In the genomic region with DNA sequence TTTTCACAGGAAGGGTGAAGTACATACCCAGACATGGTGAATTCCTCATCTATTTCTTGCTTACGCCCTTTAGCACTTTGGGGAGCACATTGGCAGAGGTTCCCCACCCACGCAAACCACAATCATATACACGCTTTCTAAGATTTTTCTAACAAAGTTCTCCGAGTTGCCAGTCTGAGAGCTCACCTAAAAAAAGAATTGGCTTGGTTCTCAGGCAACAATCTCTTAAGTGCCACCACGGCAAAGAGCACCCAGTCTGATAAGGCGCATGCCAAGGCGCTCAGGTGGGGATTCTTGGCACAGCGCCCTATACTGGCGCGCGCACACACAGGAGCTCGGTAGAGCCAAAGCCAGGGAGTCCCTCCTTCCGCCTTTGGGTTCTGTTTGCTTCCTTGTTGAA, we compare ENCODE assay signal across 16 mouse cellular contexts. TPM values are rescaled to one million over a fixed set of nuclear protein-coding genes. Genes with fewer than 3 reads are reported as not detected.
DNase-seq lines count a peak whose midpoint lies in the region; ATAC-seq and TF ChIP-seq lines count a peak whose summit lies in the region.
"Had no signal": no experiment of that assay in that cellular context is flagged by ENCODE, and none has a peak within 500 bp of the region (broad histone marks: within the 10 kb centered on the region; RNA-seq: fewer than 3 reads in every experiment).

No protein-coding gene starts in this region.

- H3K27ac ChIP-seq in liver, embryonic 12.5 days = no peak overlapping the region
- H3K27ac ChIP-seq: embryonic facial prominence, embryonic 13.5 days; forebrain, embryonic 13.5 days; hindbrain, embryonic 12.5 days; limb, embryonic 12.5 days; macrophage had no signal

- H3K79me2 ChIP-seq in myocyte (ENCODE audit: control insufficient read depth, insufficient read depth) = no peaks in the 10 kb centered on the region

- intact Hi-C loops in heart, postnatal 14 days (cut with DNase I) = loop anchor here (5.0 kb wide), 1 partner anchor 43 kb away; no protein-coding TSS in a partner anchor

- no peak overlapping the region for H3ac ChIP-seq in myocyte (ENCODE audit: control insufficient read depth, insufficient read length)

- no peak overlapping the region for H3K9ac ChIP-seq in liver, embryonic 12.5 days
- H3K9ac ChIP-seq: embryonic facial prominence, embryonic 13.5 days; forebrain, embryonic 13.5 days; hindbrain, embryonic 12.5 days; limb, embryonic 12.5 days had no signal

- H3K4me3 ChIP-seq in myocyte = no peak overlapping the region
- H3K4me3 ChIP-seq in liver, embryonic 12.5 days = no peak overlapping the region
- H3K4me3 ChIP-seq: forebrain, embryonic 13.5 days; hindbrain, embryonic 12.5 days; limb, embryonic 12.5 days had no signal

- peaks cover 22% of the 10 kb centered on the region for H3K4me1 ChIP-seq in liver, embryonic 12.5 days

- WGBS in liver, embryonic 12.5 days (ENCODE audit: insufficient replicate concordance) = 78% methylated on average over 13 of the region's 13 CpGs

- no peak for TF ChIP-seq POLR2A in myocyte (IDR thresholded peaks at IDR 0.05; ENCODE audit: insufficient read length, low read depth)

- no peaks in the 10 kb centered on the region for H3K36me3 ChIP-seq in myocyte (ENCODE audit: control insufficient read depth, insufficient read depth)
- H3K36me3 ChIP-seq in liver, embryonic 12.5 days = no peaks in the 10 kb centered on the region
- H3K36me3 ChIP-seq: embryonic facial prominence, embryonic 13.5 days; hindbrain, embryonic 12.5 days; limb, embryonic 12.5 days had no signal

- peak overlapping the region; percentile 25 for H3K4me2 ChIP-seq in myocyte (ENCODE audit: low read depth)
- H3K4me2 ChIP-seq in liver, embryonic 12.5 days = no peak overlapping the region
- H3K4me2 ChIP-seq: forebrain, embryonic 13.5 days; hindbrain, embryonic 12.5 days; limb, embryonic 12.5 days had no signal

- H3K9me3 ChIP-seq in liver, embryonic 12.5 days (replicated peaks) = no peaks in the 10 kb centered on the region
- H3K9me3 ChIP-seq: embryonic facial prominence, embryonic 13.5 days; forebrain, embryonic 13.5 days; hindbrain, embryonic 12.5 days; limb, embryonic 12.5 days had no signal

- no peak for ATAC-seq in liver, embryonic 12.5 days
- ATAC-seq: forebrain, embryonic 13.5 days had no signal

- H3K27me3 ChIP-seq in myocyte (ENCODE audit: control insufficient read depth, insufficient read depth, insufficient read length) = no peaks in the 10 kb centered on the region
- peaks cover 96% of the 10 kb centered on the region for H3K27me3 ChIP-seq in liver, embryonic 12.5 days (replicated peaks)

- peak; percentile 28 to 40 for DNase-seq in heart, postnatal 14 days
- no peak for DNase-seq in heart, adult 9 months (ENCODE audit: low spot score in 2 of 2)
- peak; percentile 64 for DNase-seq in CD4-positive, CD25-positive, alpha-beta regulatory T cell, adult 2 months (ENCODE audit: low read depth, low spot score)
- peak; percentile 83 to 88 for DNase-seq in lung, adult 18-20 months
- DNase-seq in testis, postnatal 10 days (ENCODE audit: low spot score) = no peak
- DNase-seq: adrenal gland, postnatal 25 days; kidney, adult 9 months; right cerebral cortex, postnatal 25 days; thymus, postnatal 14 days had no signal

TF ChIP-seq in myocyte, 11 proteins besides CTCF, POLR2A, EP300 and RAD21:
- TF ChIP-seq E2F4 (IDR thresholded peaks at IDR 0.05; ENCODE audit: insufficient read depth) = no peak
- no peak for TF ChIP-seq POLR2AphosphoS2 (IDR thresholded peaks at IDR 0.05; ENCODE audit: insufficient read length, low read depth)
- TF ChIP-seq TCF12 (IDR thresholded peaks at IDR 0.05; ENCODE audit: insufficient read depth, poor library complexity, severe bottlenecking) = no peak
- no peak for TF ChIP-seq USF1 (IDR thresholded peaks at IDR 0.05; ENCODE audit: low read depth)
- no peak for TF ChIP-seq REST (IDR thresholded peaks at IDR 0.05; ENCODE audit: insufficient read depth, insufficient read length)
- TF ChIP-seq CEBPB (IDR thresholded peaks at IDR 0.05; ENCODE audit: insufficient read depth, poor library complexity, severe bottlenecking) = 0 out of 2 replicates have a peak, but pooled peaks have one; percentile 29
- no peak for TF ChIP-seq MAX (IDR thresholded peaks at IDR 0.05; ENCODE audit: low read depth)
- TF ChIP-seq SRF (IDR thresholded peaks at IDR 0.05; ENCODE audit: control insufficient read depth, insufficient read length, low read depth) = no peak
TF ChIP-seq in myocyte: peak in this region for 1.

RNA-seq across cellular contexts. Expression of gene Adm, which starts 2.5 kb away (rescaled TPM):
- total RNA-seq in heart, postnatal 14 days (2021) = 10 to 100 TPM in 1 of 2 experiments, 1 to 10 TPM in 1; 9.8 to 15.5 TPM
- polyA plus RNA-seq in myocyte (2012; fragmentation: generic; extraction: Trizol) = 1.2 TPM
- polyA plus RNA-seq in liver, embryonic 12.5 days (2016; fragmentation: Nextera tagmentation; extraction: Ambion mirVana) = 7.8 and 8.9 TPM in 2 replicates

RNA-seq across cellular contexts. Expression of gene Sbf2, which starts 10.2 kb away (rescaled TPM):
- total RNA-seq in heart, postnatal 14 days (2021) = 10 to 100 TPM; 47.4 to 54.3 TPM
- 11.3 TPM for polyA plus RNA-seq in myocyte (2012; fragmentation: generic; extraction: Trizol)
- polyA plus RNA-seq in liver, embryonic 12.5 days (2016; fragmentation: Nextera tagmentation; extraction: Ambion mirVana) = 7.2 and 9.2 TPM in 2 replicates

Comparison
In these comparisons a context has a peak if more than half of its experiments do, and no peak if none do; other contexts are left out.
1. DNase-seq: peak in heart, postnatal 14 days (2 of 2), CD4-positive, CD25-positive, alpha-beta regulatory T cell, adult 2 months (single experiment) and lung, adult 18-20 months (2 of 2); none in heart, adult 9 months (0 of 2) and testis, postnatal 10 days (single experiment).